Mouse (Mus musculus) heart, adult 2 months (tissue): Measurements from ENCODE around the gene Tas2r143. TPM values are rescaled to one million over a fixed set of nuclear protein-coding genes. Genes with fewer than 3 reads are reported as not detected.

Source experiments
- DNase-seq, 2 experiments: peaks; one replicate each; pipeline ENCODE4 v3.0.0; 2021
- H3K27ac ChIP-seq: fragments of 200-600 bp; 2 replicates; pipeline ENCODE4 v1.8.1; 2022
- H3K27me3 ChIP-seq: fragments of 200-500 bp; 2 replicates; pipeline ENCODE4 v1.6.1; 2012; ENCODE audit warnings: mild to moderate bottlenecking, low read length, inconsistent platforms, mixed read lengths; ENCODE audit not compliant: control insufficient read depth, insufficient read depth
- H3K36me3 ChIP-seq: fragments of 200-500 bp; 2 replicates; pipeline ENCODE4 v1.6.1; 2012; ENCODE audit warnings: low read length, inconsistent platforms; ENCODE audit not compliant: control insufficient read depth, insufficient read depth
- H3K4me1 ChIP-seq: fragments of 200-500 bp; 2 replicates; pipeline ENCODE4 v1.6.1; 2011; ENCODE audit warnings: low read length; ENCODE audit not compliant: control insufficient read depth, insufficient read depth
- H3K4me3 ChIP-seq: fragments of 200-600 bp; 2 replicates; pipeline ENCODE4 v1.8.1; 2022
- H3K79me2 ChIP-seq: fragments of 200-500 bp; replicated peaks from 2 replicates; pipeline ENCODE4 v1.6.1; 2012; ENCODE audit warnings: mild to moderate bottlenecking, inconsistent platforms, low read length, moderate library complexity, mixed read lengths; ENCODE audit not compliant: control insufficient read depth, insufficient read depth
- H3K9ac ChIP-seq: fragments of 200-500 bp; 2 replicates; pipeline ENCODE4 v1.6.1; 2012; ENCODE audit warnings: low read depth, mild to moderate bottlenecking, control low read depth, inconsistent platforms, low read length, mixed read lengths
- CTCF ChIP-seq: fragments of 200-600 bp; IDR thresholded peaks from 2 replicates; pipeline ENCODE4 v1.8.1; 2022; ENCODE audit warnings: antibody characterized with exemption, mild to moderate bottlenecking, moderate library complexity
- EP300 ChIP-seq: fragments of 200-500 bp; IDR thresholded peaks from 2 replicates; pipeline ENCODE4 v1.6.1; 2011; ENCODE audit warnings: low read depth, low read length, control low read depth; ENCODE audit not compliant: insufficient read depth
- POLR2A ChIP-seq: fragments of 200-500 bp; IDR thresholded peaks from 2 replicates; pipeline ENCODE4 v1.6.1; 2011; ENCODE audit warnings: mild to moderate bottlenecking, low read depth, low read length, control low read depth; ENCODE audit not compliant: insufficient read depth
- WGBS: fragments of 180-500 bp; shearing (Covaris S2); methylation state at CpG from one replicate; pipeline ENCODE4 v1.1.7; 2018; 5-methylcytosine and 5-hydroxymethylcytosine counted together
- intact Hi-C: fragments of 180-260 bp; cut with DNase I; formaldehyde crosslinking; loops from one replicate; pipeline ENCODE4 v1.15.1; 2025
- polyA plus RNA-seq: library from polyadenylated mRNA; depleted of rRNA; stranded (reverse); fragments of >200 nt; gene quantifications from 2 replicates; pipeline ENCODE4 v1.2.3, GENCODE M21; 2012
- total RNA-seq, 2 experiments: library from RNA; stranded (reverse); gene quantifications; 2 replicates each; pipeline ENCODE4 v1.2.3; 2021

Tas2r143 gene
- total and polyA plus RNA-seq, 3 experiments = 0.29 TPM; not detected in 2

GRCm38 (mm10) chr6:42370630-42371363, 29.2 kb upstream of the Tas2r143 start:
- Histone ChIP-seq H3K27me3 (no peaks in the 10 kb centered on the region), H3K4me1 (peaks cover 16% of the 10 kb centered on the region), H3K4me3 (no peak overlapping the region), H3K9ac (no peak overlapping the region), H3K79me2 (no peaks in the 10 kb centered on the region), H3K36me3 (peaks cover 6% of the 10 kb centered on the region), H3K27ac (peak overlapping the region; percentile 26; the same call in 1 of the 2 replicates)
- intact Hi-C loops = no loop called here
- TF ChIP-seq EP300 = peak; percentile 68; the same call in 1 of the 2 replicates
- no peak for TF ChIP-seq POLR2A
- DNase-seq = peak; percentile 55 to 59
- WGBS = 62% methylated on average over 4 of the region's 4 CpGs

GRCm38 (mm10) chr6:42372001-42372400, 28.0 kb upstream of the Tas2r143 start:
- no peak for TF ChIP-seq POLR2A
- no peak for TF ChIP-seq CTCF
- no peak for TF ChIP-seq EP300
- DNase-seq = peak in 1 of 2 experiments; percentile 24
- WGBS = 61% methylated on average over 3 of the region's 3 CpGs
- Histone ChIP-seq H3K4me3 (no peak overlapping the region), H3K79me2 (no peaks in the 10 kb centered on the region), H3K27me3 (no peaks in the 10 kb centered on the region), H3K9ac (no peak overlapping the region), H3K4me1 (peaks cover 19% of the 10 kb centered on the region), H3K27ac (no peak overlapping the region), H3K36me3 (peaks cover 6% of the 10 kb centered on the region)
- intact Hi-C loops = no loop called here

GRCm38 (mm10) chr6:42372421-42372815, 27.6 kb upstream of the Tas2r143 start:
- no peaks in the 10 kb centered on the region for H3K27me3 ChIP-seq
- intact Hi-C loops = no loop called here
- WGBS = 71% methylated on average over 9 of the region's 9 CpGs
- TF ChIP-seq CTCF (no peak), EP300 (no peak), POLR2A (no peak)
- DNase-seq = no peak
- H3K27ac ChIP-seq = no peak overlapping the region
- no peak overlapping the region for H3K9ac ChIP-seq
- no peaks in the 10 kb centered on the region for H3K79me2 ChIP-seq
- no peak overlapping the region for H3K4me3 ChIP-seq
- H3K4me1 ChIP-seq = peaks cover 19% of the 10 kb centered on the region
- H3K36me3 ChIP-seq = peaks cover 6% of the 10 kb centered on the region

GRCm38 (mm10) chr6:42372816-42373547, 27.1 kb upstream of the Tas2r143 start, which contains the start of gene Epha1:
Gene Epha1, minus strand, starts transcription at chr6:42373268.
- DNase-seq = peak; percentile 56 to 71
- intact Hi-C loops = loop anchor here (1.0 kb wide), 1 partner anchor 24 kb away; the partner anchor contains the start of gene Zyx
- Histone ChIP-seq H3K9ac (peak within 1 kb of the TSS; percentile 70), H3K27me3 (no peaks in the 10 kb centered on the region), H3K4me3 (peak within 1 kb of the TSS; percentile 47), H3K27ac (peak within 1 kb of the TSS; percentile 8; the same call in 1 of the 2 replicates), H3K79me2 (no peaks in the 10 kb centered on the region), H3K4me1 (peaks cover 19% of the 10 kb centered on the region), H3K36me3 (peaks cover 6% of the 10 kb centered on the region)
- 4% methylated on average over 36 of the region's 36 CpGs for WGBS
- TF ChIP-seq CTCF = peak; percentile 80
- TF ChIP-seq POLR2A = no peak
- no peak for TF ChIP-seq EP300

- H3K79me2 ChIP-seq = no peaks in the 10 kb centered on the region
- no peaks in the 10 kb centered on the region for H3K27me3 ChIP-seq
- no peak for DNase-seq
- 45% methylated on average over 7 of the region's 7 CpGs for WGBS
- H3K4me1 ChIP-seq = peaks cover 19% of the 10 kb centered on the region
- H3K9ac ChIP-seq = peak overlapping the region; percentile 16
- H3K27ac ChIP-seq = no peak overlapping the region
- no peak overlapping the region; the same call in 1 of the 2 replicates for H3K4me3 ChIP-seq
- TF ChIP-seq POLR2A (no peak), EP300 (no peak), CTCF (no peak)
- peaks cover 6% of the 10 kb centered on the region for H3K36me3 ChIP-seq
- intact Hi-C loops = loop anchor here (1.0 kb wide), 1 partner anchor 25 kb away; the partner anchor contains the start of gene Zyx
These were observed 26.2 kb upstream of the Tas2r143 start for GRCm38 (mm10) chr6:42373669-42374430.
